Mouse (Mus musculus): ENCODE data around the gene Wfs1.
A peak's percentile ranks its signal among the peaks of the same experiment; 100 is the strongest.
"Not testable (repeated sequence)": the region's sequence is repeated elsewhere in the genome, so short reads cannot be mapped to it uniquely, and the experiment has no call there.

Gene Wfs1

GRCm38 (mm10) chr5:36986617-36987016, 2.4 kb downstream of the Wfs1 start:
- DNase-seq = no peak

- DNase-seq = no peak
These were observed 6.7 kb downstream of the Wfs1 start for GRCm38 (mm10) chr5:36982271-36982670.

- no peak for DNase-seq
These were observed 9.4 kb downstream of the Wfs1 start for GRCm38 (mm10) chr5:36979631-36980030.

- no peak for DNase-seq
These were observed 10.0 kb downstream of the Wfs1 start for GRCm38 (mm10) chr5:36979001-36979400.

- DNase-seq = peak; percentile 35
These were observed 11.2 kb downstream of the Wfs1 start for GRCm38 (mm10) chr5:36977809-36978208.

GRCm38 (mm10) chr5:36975336-36975735, 13.7 kb downstream of the Wfs1 start:
- DNase-seq = no peak

- DNase-seq = no peak
These were observed 17.4 kb downstream of the Wfs1 start for GRCm38 (mm10) chr5:36971587-36971986.

GRCm38 (mm10) chr5:36960501-36960900, 28.5 kb downstream of the Wfs1 start:
- no peak for DNase-seq

GRCm38 (mm10) chr5:36958837-36959236, 30.2 kb downstream of the Wfs1 start:
- DNase-seq = peak; percentile 84

- DNase-seq = peak; percentile 48
These were observed 33.6 kb downstream of the Wfs1 start for GRCm38 (mm10) chr5:36955366-36955765.

GRCm38 (mm10) chr5:36952311-36952710, 36.7 kb downstream of the Wfs1 start:
- no peak for DNase-seq

- DNase-seq = peak; percentile 24
These were observed 38.1 kb downstream of the Wfs1 start for GRCm38 (mm10) chr5:36950871-36951270.

- peak; percentile 88 for DNase-seq
These were observed 40.2 kb downstream of the Wfs1 start for GRCm38 (mm10) chr5:36948831-36949230.

GRCm38 (mm10) chr5:36946445-36946844, 42.6 kb downstream of the Wfs1 start:
- DNase-seq = peak; percentile 77

GRCm38 (mm10) chr5:36945713-36946112, 43.3 kb downstream of the Wfs1 start:
- no peak for DNase-seq

- peak; percentile 19 for DNase-seq
These were observed 43.8 kb downstream of the Wfs1 start for GRCm38 (mm10) chr5:36945102-36945701.

- DNase-seq = no peak
These were observed 44.5 kb downstream of the Wfs1 start for GRCm38 (mm10) chr5:36944552-36944951.

GRCm38 (mm10) chr5:36942446-36942845, 46.6 kb downstream of the Wfs1 start:
- no peak for DNase-seq

GRCm38 (mm10) chr5:36938991-36939390, 50.0 kb downstream of the Wfs1 start:
- DNase-seq = not testable (repeated sequence)

- no peak for DNase-seq
These were observed 51.0 kb downstream of the Wfs1 start for GRCm38 (mm10) chr5:36938021-36938420.

- DNase-seq = no peak
These were observed 52.5 kb downstream of the Wfs1 start for GRCm38 (mm10) chr5:36936548-36936947.

- no peak for DNase-seq
These were observed 53.2 kb downstream of the Wfs1 start for GRCm38 (mm10) chr5:36935486-36936473.

- DNase-seq = no peak
These were observed 55.6 kb downstream of the Wfs1 start for GRCm38 (mm10) chr5:36933383-36933782.

GRCm38 (mm10) chr5:36929376-36929775, 59.6 kb downstream of the Wfs1 start:
- no peak for DNase-seq

All from kidney, postnatal 10 days (tissue).